Mouse (Mus musculus) telencephalon, adult 2 months (tissue): ENCODE data around the gene Cish.
"Not testable (repeated sequence)": the region's sequence is repeated elsewhere in the genome, so short reads cannot be mapped to it uniquely, and the experiment has no call there.

Experiments used
- DNase-seq: peaks from one replicate; pipeline ENCODE4 v3.0.0-alpha.2; 2011; ENCODE audit warnings: low read depth, low spot score

Cish gene

DNA sequence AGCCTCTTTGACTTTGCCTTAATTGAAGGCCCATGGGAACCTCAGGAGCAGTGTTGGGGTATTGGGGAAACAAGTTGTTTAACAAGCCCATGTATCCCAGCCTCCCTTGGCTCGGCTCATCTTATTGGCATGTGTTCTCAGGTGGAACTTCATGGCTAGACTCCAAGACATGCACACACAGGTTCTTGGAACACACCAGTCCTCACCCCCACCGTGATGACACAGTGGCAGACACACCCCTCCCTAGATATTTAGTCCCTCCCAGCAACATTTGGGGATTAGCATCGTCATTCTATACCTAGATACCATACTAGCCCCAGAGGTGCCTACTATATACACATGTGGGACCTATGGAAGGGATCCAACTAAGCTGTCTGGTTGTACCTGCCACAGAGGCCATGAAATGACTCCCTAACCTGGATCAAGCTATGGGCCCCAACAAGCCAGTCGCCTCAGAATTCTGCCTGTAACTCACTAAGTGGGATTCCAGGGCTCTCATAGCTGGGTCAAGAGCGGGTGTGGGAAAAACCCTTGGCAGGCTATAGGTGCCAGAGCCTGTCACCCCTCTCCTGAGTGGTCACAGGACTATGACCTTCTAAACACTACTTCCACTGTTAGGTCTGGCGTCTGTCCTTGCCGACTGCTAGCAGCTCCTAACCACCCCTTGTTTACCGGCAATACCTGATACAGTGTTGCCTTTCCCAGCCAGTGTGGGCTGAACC, 2.4 kb downstream of the Cish start:
- no peak for DNase-seq

DNA sequence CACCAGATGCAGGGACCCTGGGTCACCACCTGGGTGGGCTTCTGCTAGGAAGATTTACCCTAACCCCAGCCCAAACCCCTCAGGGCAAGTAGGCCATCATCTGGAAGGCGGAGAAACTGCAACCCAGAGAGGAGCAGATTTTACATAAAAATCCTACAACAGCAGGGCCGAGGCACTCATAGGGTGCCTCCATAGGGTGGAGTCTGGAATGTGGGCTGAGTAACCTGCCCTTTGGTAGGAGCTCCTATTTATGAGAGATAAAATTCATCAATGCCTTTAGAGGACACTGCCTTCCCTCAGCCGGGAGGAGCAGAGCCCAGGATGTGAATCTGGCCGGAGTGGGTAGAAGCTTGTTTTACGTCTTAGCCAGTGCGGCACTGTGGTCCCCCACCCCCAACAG, 3.0 kb downstream of the Cish start:
- DNase-seq, result no peak

DNA sequence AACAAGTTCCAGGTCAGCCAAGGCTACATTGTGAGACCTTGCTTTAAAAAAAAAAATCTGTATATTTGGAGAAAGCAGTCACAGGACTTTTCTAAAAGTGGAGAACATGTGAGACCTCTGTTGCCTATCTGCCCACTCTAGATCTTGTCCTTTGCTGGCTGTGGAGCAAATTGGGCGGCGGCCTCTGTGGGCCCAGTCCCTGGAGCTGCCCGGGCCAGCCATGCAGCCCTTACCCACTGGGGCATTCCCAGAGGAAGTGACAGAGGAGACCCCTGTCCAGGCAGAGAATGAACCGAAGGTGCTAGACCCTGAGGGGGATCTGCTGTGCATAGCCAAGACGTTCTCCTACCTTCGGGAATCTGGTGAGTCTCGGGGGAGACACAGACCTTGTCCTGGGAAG, 4.0 kb downstream of the Cish start:
- no peak for DNase-seq

DNA sequence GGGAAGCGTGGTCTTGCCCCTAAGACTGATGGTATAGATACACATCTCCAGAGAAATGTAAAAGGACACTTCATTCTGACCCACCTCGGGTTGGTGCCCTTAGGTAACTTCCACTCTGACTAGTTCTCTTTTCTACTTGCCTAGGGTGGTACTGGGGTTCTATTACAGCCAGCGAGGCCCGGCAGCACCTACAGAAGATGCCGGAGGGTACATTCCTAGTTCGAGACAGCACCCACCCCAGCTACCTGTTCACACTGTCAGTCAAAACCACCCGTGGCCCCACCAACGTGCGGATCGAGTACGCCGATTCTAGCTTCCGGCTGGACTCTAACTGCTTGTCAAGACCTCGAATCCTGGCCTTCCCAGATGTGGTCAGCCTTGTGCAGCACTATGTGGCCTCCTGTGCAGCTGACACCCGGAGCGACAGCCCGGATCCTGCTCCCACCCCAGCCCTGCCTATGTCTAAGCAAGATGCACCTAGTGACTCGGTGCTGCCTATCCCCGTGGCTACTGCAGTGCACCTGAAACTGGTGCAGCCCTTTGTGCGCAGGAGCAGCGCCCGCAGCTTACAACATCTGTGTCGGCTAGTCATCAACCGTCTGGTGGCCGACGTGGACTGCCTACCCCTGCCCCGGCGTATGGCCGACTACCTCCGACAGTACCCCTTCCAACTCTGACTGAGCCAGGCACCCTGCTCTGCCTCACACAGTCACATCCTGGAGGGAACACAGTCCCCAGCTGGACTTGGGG, 4.6 kb downstream of the Cish start:
- DNase-seq, result no peak

DNA sequence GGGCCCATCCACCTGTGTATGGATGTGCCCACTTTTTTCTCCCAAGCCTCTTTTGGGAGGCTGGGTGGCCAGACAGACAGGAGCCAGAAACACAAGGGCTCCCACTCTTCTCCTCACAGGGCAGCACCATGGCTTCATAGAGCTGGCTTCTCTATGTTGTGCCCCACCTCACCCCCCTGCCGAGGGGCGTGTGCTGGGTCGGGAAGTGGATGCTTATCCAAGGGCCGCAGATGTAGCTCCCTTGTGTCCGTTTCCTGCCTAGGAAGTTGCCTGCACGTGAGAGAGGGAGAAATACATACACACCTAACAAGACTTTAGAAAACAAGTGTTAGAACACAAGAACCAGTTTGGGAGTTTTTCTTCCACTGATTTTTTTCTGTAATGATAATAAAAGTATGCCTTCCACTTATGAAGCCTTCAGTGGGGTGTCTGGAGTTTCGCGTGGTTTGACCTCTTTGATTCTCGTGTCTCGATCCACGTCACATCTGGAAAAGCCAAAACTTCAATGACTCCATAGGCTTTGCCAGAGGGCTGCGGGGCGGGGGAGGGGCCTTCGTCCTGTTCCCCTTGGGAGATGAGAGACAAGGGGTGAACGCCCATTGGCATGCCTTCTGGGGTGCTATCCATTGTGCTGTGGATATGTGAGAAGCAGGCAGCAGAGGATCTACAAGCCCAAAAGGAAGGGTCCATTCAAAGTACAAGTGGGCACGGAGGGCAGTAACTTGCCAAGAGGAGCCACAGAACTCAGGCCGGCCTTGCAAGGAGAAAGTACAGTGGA, 5.9 kb downstream of the Cish start:
- DNase-seq, result no peak

DNA sequence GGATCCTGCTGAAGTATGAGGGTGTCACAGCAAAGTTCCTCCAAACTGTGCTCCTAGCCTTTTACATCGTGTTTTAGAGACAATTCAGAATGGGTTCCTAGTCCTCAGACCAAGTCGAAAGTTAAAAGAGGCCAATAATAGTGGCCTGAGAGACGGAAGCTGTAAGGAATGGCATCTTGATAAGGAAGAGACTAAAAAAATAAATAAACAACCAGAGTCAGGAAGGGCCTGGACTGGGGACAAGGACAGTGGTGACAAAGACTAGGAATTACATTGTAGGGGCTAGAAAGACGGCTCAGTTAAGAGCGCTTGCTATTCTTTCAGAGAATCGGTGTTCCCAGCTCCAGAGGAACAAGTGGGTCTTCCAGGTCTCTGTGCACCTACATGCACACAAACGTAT, 6.8 kb downstream of the Cish start:
- DNase-seq, result no peak

DNA sequence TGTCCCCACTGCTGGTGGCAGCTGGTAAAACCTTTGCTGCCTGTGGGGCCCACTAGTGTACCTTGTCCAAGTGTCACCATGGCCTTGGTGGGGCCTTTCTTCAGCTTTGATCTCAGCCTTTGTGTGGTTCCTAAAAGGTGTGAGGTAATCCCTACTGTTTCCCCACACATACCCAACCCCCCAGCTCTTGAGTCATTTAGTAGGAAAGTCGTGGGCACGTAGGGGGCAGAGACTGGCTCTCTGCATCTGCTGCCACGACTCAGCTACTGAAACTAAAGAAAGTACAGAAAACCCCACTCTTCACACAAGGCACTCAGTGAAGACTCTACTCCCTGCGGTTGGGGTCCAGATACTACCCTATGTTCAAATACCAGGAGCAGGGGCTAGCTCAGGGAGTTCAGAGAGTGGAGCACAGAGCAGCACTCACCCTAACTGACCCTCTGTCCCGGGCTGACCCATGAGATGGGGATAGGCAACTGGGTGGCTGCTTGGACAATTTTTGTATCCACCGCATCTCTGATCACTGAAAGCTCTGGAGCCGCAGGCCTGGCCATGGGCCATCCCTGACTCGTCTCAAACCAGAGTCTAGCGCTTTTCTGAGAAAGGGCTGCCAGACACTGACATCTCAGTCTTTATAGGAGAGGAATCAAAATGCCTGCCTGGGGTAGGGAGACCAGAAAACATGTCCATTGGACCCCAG, 7.4 kb downstream of the Cish start:
- no peak for DNase-seq

DNA sequence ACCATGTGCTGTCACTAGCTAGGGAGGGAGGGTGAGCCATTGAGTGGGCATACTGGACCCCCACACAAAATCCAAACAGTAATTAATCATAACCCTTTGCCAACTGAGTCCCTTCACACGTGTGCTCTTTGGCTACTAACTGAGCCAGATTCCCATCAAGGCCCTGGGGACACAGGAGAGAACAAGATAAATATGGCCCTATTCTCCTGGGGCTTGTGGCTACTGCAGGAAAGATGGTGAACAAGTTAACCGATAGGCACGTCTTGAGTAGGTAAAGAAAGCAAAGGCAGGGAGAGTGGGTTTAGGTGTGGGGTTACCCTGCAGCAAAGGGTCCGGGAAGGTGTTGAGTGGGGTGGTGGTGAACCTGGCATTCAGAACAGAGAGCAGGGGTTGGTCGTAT, 8.1 kb downstream of the Cish start:
- DNase-seq, result no peak

DNA sequence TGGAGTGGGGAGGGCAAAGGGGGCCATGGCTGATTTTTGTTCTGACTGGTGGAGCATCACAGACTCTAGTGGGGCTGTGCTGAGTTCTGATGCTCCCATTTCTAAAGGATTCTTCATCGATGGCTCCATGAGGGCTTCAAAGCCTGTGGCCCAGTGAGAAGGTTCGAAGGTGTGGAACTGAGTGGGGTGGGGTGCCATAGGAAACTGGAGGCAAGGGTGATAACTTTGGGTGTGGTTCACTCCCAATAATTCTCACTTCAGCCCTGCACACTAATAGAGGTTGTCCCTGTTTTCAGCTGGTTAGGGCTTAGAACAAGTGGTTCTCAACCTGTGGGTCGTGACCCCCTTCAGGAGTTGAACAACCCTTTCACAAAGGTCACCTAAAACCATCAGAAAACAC, 8.6 kb downstream of the Cish start:
- no peak for DNase-seq

DNA sequence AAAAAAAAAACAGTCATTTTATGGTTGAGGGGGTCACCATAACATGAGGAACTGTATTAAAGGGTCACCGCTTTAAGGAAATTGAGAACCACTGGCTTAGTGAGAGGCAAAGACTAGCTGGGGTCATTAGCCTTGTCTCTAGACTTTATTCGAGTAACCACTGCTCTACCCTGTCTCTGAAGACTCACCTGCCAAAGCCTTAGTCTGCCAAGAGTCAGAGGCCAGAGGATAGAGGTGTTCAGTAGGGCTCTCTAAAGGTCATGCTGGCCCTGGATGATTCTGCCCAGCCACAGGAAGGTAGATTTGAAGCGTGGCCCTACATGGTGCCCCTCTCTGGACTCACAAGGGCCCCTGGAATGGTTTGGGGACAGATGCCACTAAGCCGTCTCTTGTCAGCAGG, 9.2 kb downstream of the Cish start:
- DNase-seq, result no peak

DNA sequence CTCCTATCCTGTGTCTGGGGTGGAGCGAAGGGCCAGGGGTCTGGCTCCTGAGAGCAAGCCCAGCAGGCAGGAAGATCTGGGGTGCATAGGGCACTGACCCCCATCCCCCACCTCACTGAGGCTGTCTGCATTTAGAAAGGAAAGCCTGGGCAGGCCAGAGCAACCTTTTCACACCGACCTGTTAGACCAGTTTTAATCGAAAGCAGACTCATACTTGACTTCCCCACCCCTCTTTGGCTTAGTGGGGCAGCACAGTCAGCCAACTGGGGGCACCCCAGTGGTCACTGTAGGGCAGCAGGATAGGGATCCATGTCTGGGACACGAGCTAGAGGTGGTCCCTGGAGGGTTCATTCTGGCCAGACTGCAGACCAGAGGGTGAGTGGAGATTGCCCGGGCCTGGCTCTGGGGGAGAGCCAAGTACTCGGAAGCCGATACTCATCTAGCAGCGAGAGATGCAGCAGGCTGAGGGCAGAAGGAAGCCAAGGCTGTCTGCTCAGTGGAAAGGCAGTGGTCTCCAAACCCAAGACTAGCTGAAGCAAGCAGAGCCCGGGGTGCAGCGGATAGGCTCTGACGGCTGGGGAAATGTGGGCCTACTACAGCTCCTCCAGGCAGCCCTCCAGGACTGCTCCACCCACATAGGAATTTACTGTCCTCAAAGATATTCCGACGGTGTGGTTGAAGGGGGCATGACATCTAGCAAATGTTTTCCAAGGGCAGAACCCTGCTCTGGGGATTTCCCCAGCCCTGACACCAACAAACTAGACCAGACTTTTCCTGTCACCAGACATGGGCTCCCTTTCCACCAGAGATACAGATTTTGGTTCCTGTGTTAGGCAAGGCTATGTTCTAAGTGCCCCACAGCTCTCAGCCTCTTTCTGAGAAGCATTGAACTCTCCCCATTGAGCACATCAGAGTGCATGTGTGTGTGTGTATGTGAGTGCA, 10.0 kb downstream of the Cish start:
- DNase-seq, result no peak

DNA sequence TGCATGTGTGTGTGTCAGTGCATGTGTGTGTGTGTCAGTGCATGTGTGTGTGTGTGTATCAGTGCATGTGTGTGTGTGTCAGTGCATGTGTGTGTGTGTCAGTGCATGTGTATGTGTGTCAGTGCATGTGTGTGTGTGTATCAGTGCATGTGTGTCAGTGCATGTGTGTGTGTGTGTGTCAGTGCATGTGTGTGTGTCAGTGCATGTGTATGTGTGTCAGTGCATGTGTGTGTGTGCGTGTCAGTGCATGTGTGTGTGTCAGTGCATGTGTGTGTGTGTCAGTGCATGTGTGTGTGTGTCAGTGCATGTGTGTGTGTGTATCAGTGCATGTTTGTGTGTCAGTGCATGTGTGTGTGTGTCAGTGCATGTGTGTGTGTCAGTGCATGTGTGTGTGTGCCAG, 10.8 kb downstream of the Cish start:
- DNase-seq, result not testable (repeated sequence)

DNA sequence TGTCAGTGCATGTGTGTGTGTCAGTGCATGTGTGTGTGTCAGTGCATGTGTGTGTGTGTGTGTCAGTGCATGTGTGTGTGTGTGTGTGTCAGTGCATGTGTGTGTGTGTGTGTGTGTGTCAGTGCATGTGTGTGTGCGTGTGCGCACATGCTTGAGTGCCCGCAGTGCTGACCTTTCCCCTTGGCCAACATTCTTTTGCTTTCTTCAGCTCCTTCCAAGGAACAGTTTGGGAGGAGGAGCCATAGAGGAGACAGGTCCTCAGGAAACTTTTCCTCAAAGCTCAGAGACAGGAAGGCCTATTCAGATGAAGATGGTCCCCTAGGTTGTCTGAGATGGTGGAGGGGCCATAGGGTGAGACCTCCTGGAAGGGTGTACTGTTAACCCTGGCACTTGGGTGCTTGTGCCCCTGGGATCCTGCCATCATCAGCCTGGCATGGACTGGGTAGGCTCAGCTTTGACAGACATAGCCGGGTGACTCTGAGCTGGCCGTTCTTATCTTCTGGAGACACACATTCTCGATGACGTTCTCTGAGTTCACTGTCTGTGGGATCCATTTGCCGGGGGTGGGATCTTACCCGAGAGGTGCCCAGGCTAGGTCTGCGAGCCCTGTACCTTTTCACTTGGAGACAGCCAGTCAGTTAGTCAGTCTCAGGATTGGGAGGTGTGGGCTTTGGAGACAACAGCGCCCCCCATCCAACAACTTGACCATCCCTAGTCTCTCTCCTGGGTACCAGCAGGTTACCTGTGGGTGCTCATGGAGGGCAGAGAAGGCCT, 11.5 kb downstream of the Cish start:
- DNase-seq, result no peak

DNA sequence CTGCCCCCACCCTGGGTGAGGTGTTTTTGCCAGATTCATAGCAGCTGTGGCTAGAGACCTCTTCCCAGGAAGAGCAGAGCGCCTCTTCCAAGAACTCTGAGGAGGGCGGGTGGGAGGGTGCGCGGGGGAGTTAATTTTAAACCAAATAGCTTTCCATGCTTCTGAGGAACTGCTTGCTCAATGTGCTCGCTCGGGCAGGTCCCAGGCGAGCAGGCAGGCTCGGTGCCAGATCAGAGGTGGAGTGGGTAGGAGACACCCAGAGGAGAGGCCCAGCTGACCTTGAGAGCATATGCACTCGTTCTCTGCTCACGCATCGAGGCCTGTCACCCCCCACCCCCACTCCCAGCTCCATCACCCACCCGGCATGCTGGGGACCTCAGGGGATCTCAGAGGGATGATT, 12.1 kb downstream of the Cish start:
- DNase-seq, result no peak

DNA sequence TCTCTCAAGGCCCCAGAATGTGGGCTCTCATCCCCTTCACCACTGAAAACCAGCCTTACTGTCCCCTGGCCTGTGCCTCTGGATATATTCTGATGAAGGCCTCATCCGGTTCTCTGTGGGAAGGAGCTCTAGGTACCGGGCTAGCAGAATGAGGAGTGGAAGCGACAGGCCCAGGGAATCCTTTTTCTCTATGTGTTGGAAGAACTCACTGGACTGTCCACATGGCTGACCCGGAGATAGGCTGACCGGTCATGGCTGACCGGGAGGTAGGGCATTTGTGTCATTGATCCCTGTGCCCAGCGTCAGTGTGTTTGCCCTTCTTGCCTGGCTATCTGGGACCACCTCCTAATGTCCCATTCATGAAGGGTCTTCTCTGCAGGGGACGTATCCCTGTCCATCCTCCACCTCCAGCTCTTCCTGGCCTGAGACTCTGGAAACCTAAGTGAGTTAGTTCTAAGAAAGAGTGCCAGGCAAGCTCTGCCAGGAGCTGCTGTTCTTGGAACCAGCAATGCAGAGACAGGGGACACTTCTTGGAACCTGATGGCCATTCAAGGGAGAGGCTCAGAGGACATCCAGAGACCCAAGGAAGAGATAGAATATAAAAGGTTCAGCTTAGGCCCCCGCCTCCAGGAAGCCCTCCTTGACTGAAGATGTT, 12.6 kb downstream of the Cish start:
- DNase-seq, result no peak

DNA sequence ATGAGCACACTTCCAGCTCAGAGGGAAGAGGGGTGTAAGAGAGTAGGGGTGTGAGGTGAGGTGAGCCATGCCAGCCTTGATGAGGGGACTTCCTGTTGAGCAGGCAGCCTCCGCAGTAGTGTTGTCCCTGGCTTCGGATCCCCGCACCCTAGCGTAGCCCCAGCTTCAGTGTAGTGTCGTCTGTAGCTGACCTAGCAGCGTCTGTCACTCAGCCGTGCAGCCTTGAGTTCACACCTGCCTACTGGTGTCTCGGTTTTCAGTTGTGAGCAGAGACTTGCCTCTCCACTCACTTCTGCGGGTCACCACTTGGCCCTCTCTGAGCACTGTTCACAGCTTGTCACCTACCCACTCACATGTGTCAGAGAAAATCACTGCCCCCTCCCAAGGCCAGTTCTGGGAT, 13.3 kb downstream of the Cish start:
- no peak for DNase-seq

DNA sequence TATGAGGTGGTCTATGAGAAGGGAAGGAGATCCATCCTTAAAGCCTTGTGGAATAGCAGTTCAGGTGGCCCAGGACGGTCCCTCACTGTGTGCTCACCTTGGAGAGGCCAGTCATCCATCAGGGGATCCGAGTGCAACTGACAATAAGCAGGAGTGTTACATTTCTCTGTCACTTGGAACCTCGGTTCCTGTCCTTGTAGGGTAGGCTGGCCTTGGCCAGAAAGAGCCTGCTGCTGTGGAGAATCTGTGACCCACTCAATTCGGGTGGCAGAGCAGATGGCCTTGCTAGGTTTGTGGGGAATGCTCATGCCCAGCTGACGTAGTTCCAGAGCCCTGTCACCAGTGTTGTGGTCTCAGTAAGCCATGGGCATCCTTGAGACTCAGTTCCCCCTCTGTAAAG, 13.8 kb downstream of the Cish start:
- no peak for DNase-seq

DNA sequence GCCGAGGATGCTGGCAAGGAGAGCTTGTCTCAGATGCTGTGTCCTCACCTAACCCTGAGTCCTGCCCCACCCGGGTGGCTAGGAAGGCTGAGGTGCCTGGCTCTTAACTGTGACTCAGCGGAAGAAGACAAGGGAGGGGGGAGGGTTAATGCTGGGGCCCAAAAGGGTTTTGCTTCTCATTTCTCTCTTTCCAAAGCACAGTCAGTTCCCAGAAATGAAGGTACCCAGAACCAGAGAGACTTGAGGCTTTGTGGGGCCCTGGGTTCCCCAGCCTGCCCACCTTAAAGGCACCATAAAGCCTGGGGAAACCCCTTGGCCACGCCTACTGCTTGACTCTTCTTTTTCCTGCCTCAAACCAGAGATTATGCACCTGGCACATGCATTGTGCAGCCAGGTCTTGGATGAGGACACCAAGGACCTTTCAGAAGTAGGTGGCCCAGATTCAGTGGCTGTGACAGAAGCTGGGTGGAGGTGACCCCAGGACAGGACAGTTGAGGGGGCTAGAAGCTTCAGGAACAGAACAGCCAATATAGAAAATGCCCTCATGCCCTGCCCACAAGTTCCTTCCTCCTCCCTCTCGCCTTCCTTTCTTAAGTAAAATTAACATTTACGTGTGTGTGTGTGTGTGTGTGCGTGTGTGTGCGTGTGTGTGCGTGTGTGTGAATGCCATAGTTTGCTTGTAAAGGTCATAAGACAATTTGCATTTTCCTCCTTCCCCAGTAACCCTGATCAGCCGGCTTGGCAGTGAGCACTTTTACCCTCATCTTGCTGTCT, 17.2 kb downstream of the Cish start:
- no peak for DNase-seq

DNA sequence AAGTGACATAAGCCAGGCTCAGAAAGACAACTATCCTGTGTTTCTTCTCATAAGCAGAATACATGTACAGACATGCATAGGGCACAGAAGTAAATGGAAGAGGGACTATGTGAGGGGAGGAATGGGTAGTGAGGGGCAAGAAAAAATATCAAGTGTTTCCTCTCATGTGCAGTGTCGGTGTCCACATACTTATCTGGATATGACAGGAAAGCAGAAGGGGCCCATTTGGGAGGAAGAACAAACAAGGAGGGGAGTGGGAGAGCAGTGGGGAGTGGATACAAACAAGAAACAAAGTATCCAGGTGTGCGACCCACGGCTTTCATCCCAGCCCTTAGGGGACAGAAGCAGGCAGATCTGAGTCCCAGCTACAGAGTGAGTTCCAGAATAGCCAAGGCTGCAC, 18.1 kb downstream of the Cish start:
- DNase-seq, result no peak
